Mouse (Mus musculus): ENCODE data around the gene Sv2c.
A peak's percentile ranks its signal among the peaks of the same experiment; 100 is the strongest.
"Not testable (repeated sequence)": the region's sequence is repeated elsewhere in the genome, so short reads cannot be mapped to it uniquely, and the experiment has no call there.

The Sv2c gene

GRCm38 (mm10) chr13:96132401-96132816, at the start of gene Sv2c:
Gene Sv2c (minus strand): TSS chr13:96132577.
- no peak for DNase-seq (ENCODE audit: low read depth, low spot score)

- DNase-seq (ENCODE audit: low read depth, low spot score) = no peak
Measured at GRCm38 (mm10) chr13:96180671-96181161, 48.3 kb upstream of the Sv2c start.

- DNase-seq (ENCODE audit: low read depth, low spot score) = peak; percentile 26
Measured at GRCm38 (mm10) chr13:96175591-96176212, 43.3 kb upstream of the Sv2c start.

- DNase-seq (ENCODE audit: low read depth, low spot score) = no peak
Measured at GRCm38 (mm10) chr13:96173686-96174085, 41.3 kb upstream of the Sv2c start.

- DNase-seq (ENCODE audit: low read depth, low spot score) = no peak
Measured at GRCm38 (mm10) chr13:96172290-96172689, 39.9 kb upstream of the Sv2c start.

- no peak for DNase-seq (ENCODE audit: low read depth, low spot score)
Measured at GRCm38 (mm10) chr13:96168991-96169665, 36.8 kb upstream of the Sv2c start.

GRCm38 (mm10) chr13:96166593-96166992, 34.2 kb upstream of the Sv2c start:
- no peak for DNase-seq (ENCODE audit: low read depth, low spot score)

- DNase-seq (ENCODE audit: low read depth, low spot score) = no peak
Measured at GRCm38 (mm10) chr13:96133363-96134100, 1.2 kb upstream of the Sv2c start.

GRCm38 (mm10) chr13:96132833-96133232, 456 bp upstream of the Sv2c start:
- DNase-seq (ENCODE audit: low read depth, low spot score) = no peak

- no peak for DNase-seq (ENCODE audit: low read depth, low spot score)
Measured at GRCm38 (mm10) chr13:96131911-96132310, 466 bp downstream of the Sv2c start.

- no peak for DNase-seq (ENCODE audit: low read depth, low spot score)
Measured at GRCm38 (mm10) chr13:96131050-96131449, 1.3 kb downstream of the Sv2c start.

- DNase-seq (ENCODE audit: low read depth, low spot score) = no peak
Measured at GRCm38 (mm10) chr13:96129081-96129480, 3.3 kb downstream of the Sv2c start.

- no peak for DNase-seq (ENCODE audit: low read depth, low spot score)
Measured at GRCm38 (mm10) chr13:96126669-96127068, 5.7 kb downstream of the Sv2c start.

- no peak for DNase-seq (ENCODE audit: low read depth, low spot score)
Measured at GRCm38 (mm10) chr13:96125011-96125410, 7.4 kb downstream of the Sv2c start.

- DNase-seq (ENCODE audit: low read depth, low spot score) = no peak
Measured at GRCm38 (mm10) chr13:96112711-96113110, 19.7 kb downstream of the Sv2c start.

GRCm38 (mm10) chr13:96110767-96111166, 21.6 kb downstream of the Sv2c start:
- no peak for DNase-seq (ENCODE audit: low read depth, low spot score)

GRCm38 (mm10) chr13:96106367-96106766, 26.0 kb downstream of the Sv2c start:
- no peak for DNase-seq (ENCODE audit: low read depth, low spot score)

GRCm38 (mm10) chr13:96090929-96091328, 41.4 kb downstream of the Sv2c start:
- DNase-seq (ENCODE audit: low read depth, low spot score) = no peak

- DNase-seq (ENCODE audit: low read depth, low spot score) = no peak
Measured at GRCm38 (mm10) chr13:96085581-96086302, 46.6 kb downstream of the Sv2c start.

- not testable (repeated sequence) for DNase-seq (ENCODE audit: low read depth, low spot score)
Measured at GRCm38 (mm10) chr13:96081754-96082153, 50.6 kb downstream of the Sv2c start, which contains the start of gene Gm17190. Gene Gm17190 (plus strand): TSS chr13:96082054.

GRCm38 (mm10) chr13:96081276-96081675, 51.1 kb downstream of the Sv2c start, which contains the start of gene Gm20075:
Gene Gm20075 (minus strand): TSS chr13:96081376.
- DNase-seq (ENCODE audit: low read depth, low spot score) = not testable (repeated sequence)

GRCm38 (mm10) chr13:96073555-96073954, 58.8 kb downstream of the Sv2c start:
- no peak for DNase-seq (ENCODE audit: low read depth, low spot score)
